Mouse (Mus musculus): Measurements from ENCODE around the gene Nell1.

The Nell1 gene

DNA sequence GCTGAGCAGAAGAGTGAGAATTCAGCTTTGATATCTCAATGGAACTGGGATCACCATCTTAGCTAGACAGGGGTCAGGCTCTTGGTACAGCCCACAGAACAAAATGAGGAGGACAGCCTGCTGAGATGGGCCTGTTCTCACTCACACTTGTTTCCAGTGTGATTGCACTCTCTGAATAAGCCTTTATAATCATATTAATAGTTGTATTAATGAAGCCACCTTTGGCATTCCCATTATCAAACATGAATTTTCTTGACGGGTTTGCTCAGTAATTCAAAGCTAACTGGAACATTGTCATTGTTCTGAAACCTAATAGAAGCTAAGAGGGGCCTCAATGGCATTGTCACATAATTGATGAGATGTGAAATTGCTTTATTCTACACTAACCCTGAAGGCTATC, 875.6 kb downstream of the Nell1 start:
- no peak for DNase-seq (ENCODE audit: low read depth, low spot score)

DNA sequence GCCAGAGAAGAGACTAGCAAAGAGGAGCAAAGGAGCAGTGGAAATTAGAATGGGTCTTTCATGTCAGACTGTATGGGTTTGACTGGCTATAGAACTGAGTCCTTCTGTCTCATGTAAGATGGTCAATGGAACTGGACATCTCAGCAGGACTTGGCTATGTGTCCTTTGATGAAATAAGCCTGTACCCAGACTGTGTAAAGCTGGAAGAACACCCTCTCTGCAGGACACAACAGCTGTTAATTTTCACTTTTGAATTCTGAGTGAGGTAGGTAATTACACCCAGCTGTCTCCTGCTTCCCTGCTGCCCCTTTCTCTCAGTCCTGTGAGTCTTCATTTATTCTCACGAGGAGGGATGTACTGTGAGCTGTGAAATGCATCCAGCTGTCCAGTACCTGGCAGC, 895.5 kb downstream of the Nell1 start:
- DNase-seq (ENCODE audit: low read depth, low spot score): no peak

DNA sequence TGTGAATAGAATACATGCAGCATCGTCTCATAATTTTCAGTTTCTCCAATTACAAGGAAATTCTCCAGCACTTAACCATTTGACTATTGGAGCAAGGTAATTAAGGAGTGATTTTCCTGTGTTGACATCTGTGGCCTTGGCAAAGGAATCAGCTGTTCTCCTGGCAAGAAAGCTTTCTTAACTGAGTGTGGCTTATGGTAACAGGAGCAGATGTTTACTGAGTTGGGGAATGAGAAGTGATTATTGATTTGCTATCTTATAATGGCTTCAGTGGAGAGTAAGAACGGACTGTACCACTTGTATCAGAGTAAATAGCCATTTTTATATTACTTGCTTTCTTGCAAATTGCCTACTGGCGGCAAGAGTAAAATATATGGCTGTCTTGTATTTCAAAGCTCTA, 913.0 kb downstream of the Nell1 start:
- no peak for DNase-seq (ENCODE audit: low read depth, low spot score)

DNA sequence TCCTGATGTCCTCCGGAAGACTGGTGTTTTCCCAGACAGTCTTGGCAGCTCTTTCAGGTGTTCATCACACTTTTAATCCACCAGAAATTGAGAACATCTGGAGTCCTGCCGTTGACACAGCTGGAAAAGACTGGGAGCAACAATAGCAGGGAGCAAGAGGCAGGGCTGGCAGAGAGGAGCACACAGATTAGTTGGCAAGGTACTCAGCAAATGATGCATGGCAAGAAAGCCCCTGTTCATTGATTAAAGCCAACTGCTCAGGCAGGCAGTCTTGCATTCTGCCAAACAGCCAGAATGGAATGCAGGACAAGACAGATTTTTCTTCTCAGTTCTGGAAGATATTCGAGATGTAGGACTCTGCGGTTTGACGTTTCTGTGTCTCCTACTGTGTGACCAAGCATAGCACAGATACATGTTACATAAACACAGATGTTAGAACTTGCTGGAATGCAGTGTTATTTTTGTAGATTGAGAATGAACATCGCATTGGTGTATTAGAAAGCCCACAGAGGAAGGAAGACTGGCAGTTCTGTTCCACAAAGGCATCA, 925.0 kb downstream of the Nell1 start:
- DNase-seq (ENCODE audit: low read depth, low spot score): no peak
